Comparison of ENCODE assay signal across 8 mouse cellular contexts in genomic region chrX:70476792-70477776, GRCm38 (mm10). TPM values are rescaled to one million over a fixed set of nuclear protein-coding genes. Genes with fewer than 3 reads are reported as not detected.
DNase-seq lines count a peak whose midpoint lies in the region; ATAC-seq lines count a peak whose summit lies in the region.

TSS of gene Tmem185a (minus strand) at chrX:70477180.

- peak within 1 kb of the TSS; percentile 85 for H3K27ac ChIP-seq in hindbrain, embryonic 14.5 days

- peak within 1 kb of the TSS; percentile 71 for H3K9ac ChIP-seq in hindbrain, embryonic 14.5 days

- H3K4me1 ChIP-seq in hindbrain, embryonic 14.5 days (replicated peaks; ENCODE audit: control insufficient read depth, insufficient read depth, low read length) = peaks cover 11% of the 10 kb centered on the region; the same call in 1 of the 2 replicates

- H3K9me3 ChIP-seq in hindbrain, embryonic 14.5 days (ENCODE audit: control insufficient read depth, low read length) = no peaks in the 10 kb centered on the region

- peak within 1 kb of the TSS; percentile 49 for H3K4me3 ChIP-seq in hindbrain, embryonic 14.5 days (replicated peaks; ENCODE audit: low read length)

- H3K36me3 ChIP-seq in hindbrain, embryonic 14.5 days (replicated peaks; ENCODE audit: control insufficient read depth, insufficient read depth) = no peaks in the 10 kb centered on the region

- H3K4me2 ChIP-seq in hindbrain, embryonic 14.5 days (replicated peaks) = peak within 1 kb of the TSS; percentile 58

- no peaks in the 10 kb centered on the region for H3K27me3 ChIP-seq in hindbrain, embryonic 14.5 days (ENCODE audit: control insufficient read depth, insufficient read depth, low read length)

- ATAC-seq in hindbrain, embryonic 14.5 days (ENCODE audit: low FRiP score) = peak; percentile 95

- DNase-seq in NIH3T3 (ENCODE audit: low read depth) = peak; percentile 90
- peak; percentile 90 to 92 for DNase-seq in cerebellum, postnatal 10 days
- DNase-seq in frontal cortex, postnatal 25 days (ENCODE audit: low spot score in 2 of 2) = peak; percentile 57 to 67
- peak; percentile 83 for DNase-seq in hindbrain, embryonic 14.5 days (ENCODE audit: low spot score)
- peak; percentile 81 to 84 for DNase-seq in layer of hippocampus, postnatal 36 days
- DNase-seq in lung, postnatal 36 days = peak; percentile 83
- peak; percentile 93 for DNase-seq in retina, postnatal 1 day
- peak; percentile 48 to 62 for DNase-seq in urinary bladder, adult 18-20 months (ENCODE audit: low spot score in 2 of 2)

- WGBS in hindbrain, embryonic 14.5 days = 12% methylated on average over 41 of the region's 42 CpGs

RNA-seq across cellular contexts. Expression of gene Tmem185a, which starts in this region (rescaled TPM):
- polyA plus RNA-seq in hindbrain, embryonic 14.5 days (2014; fragmentation: Nextera tagmentation; extraction: Ambion mirVana) = 48.1 and 54.4 TPM in 2 replicates
- 10 to 100 TPM; 50.9 to 54.3 TPM for total RNA-seq in layer of hippocampus, postnatal 36 days (2021)

Comparison
In these comparisons a context has a peak if more than half of its experiments do, and no peak if none do; other contexts are left out.
1. Peak in every context shown above with its lines: DNase-seq, ATAC-seq, H3K4me3 ChIP-seq and H3K27ac ChIP-seq.